Comparison of ENCODE assay signal across 8 mouse cellular contexts in the genomic region with DNA sequence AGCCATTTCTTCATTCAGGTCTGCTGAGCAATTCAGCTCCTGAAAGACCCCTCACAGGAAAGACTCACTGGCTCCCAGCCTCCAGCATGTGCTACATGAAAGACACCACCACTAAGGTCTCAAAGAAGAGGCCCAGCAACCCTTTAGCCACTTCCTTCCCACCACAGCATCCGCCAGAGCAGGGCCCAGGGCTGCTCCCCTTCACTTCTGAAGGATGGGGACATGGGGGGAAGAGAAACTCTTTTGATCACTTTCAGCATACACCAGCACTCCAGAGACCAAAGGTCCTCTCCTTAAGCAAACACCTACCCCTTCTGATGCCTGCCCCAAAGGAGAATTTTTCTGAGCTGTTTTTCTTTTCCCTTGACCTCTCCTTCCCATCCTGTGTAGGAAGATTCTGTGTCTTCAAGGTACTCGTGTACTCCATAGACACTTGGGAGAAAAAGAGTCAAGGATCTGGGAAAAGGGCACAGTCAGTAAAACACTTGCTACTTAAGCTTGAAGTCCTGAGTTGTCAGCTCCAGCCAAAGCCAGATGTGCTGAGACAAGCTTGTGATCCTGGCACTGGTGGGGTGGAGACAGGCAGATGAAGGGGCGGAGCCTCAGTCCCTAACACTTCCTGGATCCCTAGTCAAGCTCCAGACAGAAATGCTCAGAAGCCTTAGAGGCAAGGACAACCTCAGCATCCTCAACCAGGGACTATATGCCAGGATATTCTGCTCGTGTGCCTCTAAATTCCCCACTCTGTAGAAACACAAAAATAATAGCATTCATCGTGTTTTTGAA. TPM values are rescaled to one million over a fixed set of nuclear protein-coding genes. Genes with fewer than 3 reads are reported as not detected.
DNase-seq lines count a peak whose midpoint lies in the region; ATAC-seq and TF ChIP-seq lines count a peak whose summit lies in the region.

No protein-coding gene starts in this region.

- no peak for ATAC-seq in heart, embryonic 11.5 days (replicated peaks; ENCODE audit: insufficient number of reproducible peaks, low FRiP score, low TSS enrichment)
- no peak for ATAC-seq in kidney, postnatal 0 days (replicated peaks; ENCODE audit: low FRiP score, low read depth)

- WGBS in heart, embryonic 11.5 days (ENCODE audit: insufficient replicate concordance) = 54% methylated on average over 5 of the region's 5 CpGs
- 51% methylated on average over 5 of the region's 5 CpGs for WGBS in kidney, postnatal 0 days

- peak; percentile 84 for DNase-seq in heart, adult 11 months
- peak; percentile 33 for DNase-seq in R1 (ENCODE audit: low read depth, low spot score)
- DNase-seq in kidney, postnatal 0 days (ENCODE audit: low spot score) = peak; percentile 55
- peak; percentile 43 for DNase-seq in mesoderm, embryonic 11.5 days (ENCODE audit: low read depth, low spot score)
- DNase-seq in frontal cortex, adult 2 months (ENCODE audit: extremely low spot score in 1 of 2, low spot score in 1 of 2) = no peak
- DNase-seq in gastrocnemius, adult 18-20 months (ENCODE audit: low spot score) = no peak
- DNase-seq in layer of hippocampus, postnatal 36 days = no peak

- H3K27ac ChIP-seq in heart, embryonic 11.5 days (ENCODE audit: low read depth, low read length) = no peak overlapping the region
- H3K27ac ChIP-seq in kidney, postnatal 0 days = no peak overlapping the region

- H3K9ac ChIP-seq in heart, embryonic 11.5 days (ENCODE audit: low read depth, low read length) = no peak overlapping the region
- H3K9ac ChIP-seq in kidney, postnatal 0 days (ENCODE audit: low read depth, low read length) = no peak overlapping the region

- no peak overlapping the region for H3K4me3 ChIP-seq in heart, embryonic 11.5 days (ENCODE audit: low read depth, low read length)
- H3K4me3 ChIP-seq in kidney, postnatal 0 days (replicated peaks; ENCODE audit: low read depth, low read length) = no peak overlapping the region

- no peaks in the 10 kb centered on the region for H3K36me3 ChIP-seq in heart, embryonic 11.5 days (ENCODE audit: control insufficient read depth, insufficient read depth, low read length)
- H3K36me3 ChIP-seq in kidney, postnatal 0 days (ENCODE audit: insufficient read depth, low read length) = no peaks in the 10 kb centered on the region

- H3K4me2 ChIP-seq in heart, embryonic 11.5 days = no peak overlapping the region
- no peak overlapping the region for H3K4me2 ChIP-seq in kidney, postnatal 0 days (ENCODE audit: low read length)

- no peaks in the 10 kb centered on the region for H3K9me3 ChIP-seq in heart, embryonic 11.5 days (replicated peaks; ENCODE audit: control insufficient read depth, low read length)
- no peaks in the 10 kb centered on the region for H3K9me3 ChIP-seq in kidney, postnatal 0 days (replicated peaks; ENCODE audit: low read length)

- H3K4me1 ChIP-seq in heart, embryonic 11.5 days (ENCODE audit: control insufficient read depth, insufficient read depth, low read length) = no peaks in the 10 kb centered on the region
- no peaks in the 10 kb centered on the region for H3K4me1 ChIP-seq in kidney, postnatal 0 days (replicated peaks; ENCODE audit: insufficient read depth, low read length)

- H3K27me3 ChIP-seq in heart, embryonic 11.5 days (ENCODE audit: control insufficient read depth, insufficient read depth, low read length) = no peaks in the 10 kb centered on the region
- no peaks in the 10 kb centered on the region for H3K27me3 ChIP-seq in kidney, postnatal 0 days (ENCODE audit: insufficient read depth, low read length)

- no peak for TF ChIP-seq CTCF in kidney, postnatal 0 days (IDR thresholded peaks at IDR 0.05; ENCODE audit: low read depth)

RNA-seq across cellular contexts. Expression of a gene that starts 53.6 kb away (rescaled TPM):
- polyA plus RNA-seq in heart, embryonic 11.5 days (2014; fragmentation: Nextera tagmentation; extraction: Ambion mirVana) = 30.5 and 32.0 TPM in 2 replicates
- 1.4 and 2.1 TPM in 2 replicates for polyA plus RNA-seq in kidney, postnatal 0 days (2015; fragmentation: Nextera tagmentation; extraction: Ambion mirVana)
- polyA plus RNA-seq in frontal cortex, adult 2 months (2012; rRNA removed) = 48.3 and 49.9 TPM in 2 replicates
- total RNA-seq in gastrocnemius, adult 18-20 months (2021) = not detected
- total RNA-seq in layer of hippocampus, postnatal 36 days (2021) = 10 to 100 TPM; 10.4 to 11.7 TPM

Comparison
In these comparisons a context has a peak if more than half of its experiments do, and no peak if none do; other contexts are left out.
1. DNase-seq: peak in heart, adult 11 months (single experiment), R1 (single experiment), kidney, postnatal 0 days (single experiment) and mesoderm, embryonic 11.5 days (single experiment); none in frontal cortex, adult 2 months (0 of 2), gastrocnemius, adult 18-20 months (single experiment) and layer of hippocampus, postnatal 36 days (0 of 2).
2. RNA of a gene that starts 53.6 kb away (polyA plus RNA-seq): 48.3 to 49.9 TPM in frontal cortex, adult 2 months and 30.5 to 32.0 TPM in heart, embryonic 11.5 days; 1.4 to 2.1 TPM in kidney, postnatal 0 days; every median in the first group is over 10 times any median in the second.